Mouse (Mus musculus) layer of hippocampus, postnatal 10 days (tissue): ENCODE data around the gene Trpm2. TPM values are rescaled to one million over a fixed set of nuclear protein-coding genes. Genes with fewer than 3 reads are reported as not detected.

Experiments used
- total RNA-seq, 2 experiments: library from RNA; stranded (reverse); gene quantifications; 2 replicates each; pipeline ENCODE4 v1.2.3; 2021

Gene Trpm2
- total RNA-seq, 2 experiments from 2014 or later = 26.0 to 27.3 TPM

Other genes starting within 250 kb of the Trpm2 start
- gene Krtap12-1, start 250.0 kb downstream of the Trpm2 start, total RNA-seq = not detected
- gene Gm10100, start 244.1 kb downstream of the Trpm2 start, total RNA-seq = not detected
- gene Gm18596, start 227.9 kb downstream of the Trpm2 start, total RNA-seq = not detected
- gene Gm9736, start 219.2 kb downstream of the Trpm2 start, total RNA-seq = not detected
- not detected for gene Gm3233, start 210.9 kb downstream of the Trpm2 start, total RNA-seq
- not detected for gene Gm3238, start 199.2 kb downstream of the Trpm2 start, total RNA-seq
- gene Gm7138, start 193.6 kb downstream of the Trpm2 start, total RNA-seq = not detected
- not detected for gene Gm3250, start 188.0 kb downstream of the Trpm2 start, total RNA-seq
- not detected for gene Gm7137, start 182.4 kb downstream of the Trpm2 start, total RNA-seq
- not detected for gene Gm9639, start 175.5 kb downstream of the Trpm2 start, total RNA-seq
- not detected for gene Gm19668, start 171.4 kb downstream of the Trpm2 start, total RNA-seq
- gene Gm9507, start 158.7 kb downstream of the Trpm2 start, total RNA-seq = not detected
- not detected for gene Gm2696, start 155.9 kb downstream of the Trpm2 start, total RNA-seq
- not detected for gene Krtap10-4, start 143.5 kb downstream of the Trpm2 start, total RNA-seq
- gene Krtap10-10, start 134.6 kb downstream of the Trpm2 start, total RNA-seq = not detected
- gene Gm36176, start 123.8 kb downstream of the Trpm2 start, total RNA-seq = not detected
- gene Gm10318, start 117.7 kb downstream of the Trpm2 start, total RNA-seq = not detected
- not detected for gene Gm3285, start 108.6 kb downstream of the Trpm2 start, total RNA-seq
- 10 to 100 TPM; 19.2 to 20.6 TPM for gene Lrrc3, start 68.0 kb downstream of the Trpm2 start, total RNA-seq
- gene 1810043G02Rik, start 8.0 kb upstream of the Trpm2 start, total RNA-seq = 10 to 100 TPM; 32.7 to 42.5 TPM
- 100 to 1,000 TPM; 112 to 116 TPM for gene Pfkl, start 39.5 kb upstream of the Trpm2 start, total RNA-seq
- gene Dnmt3l, start 71.4 kb upstream of the Trpm2 start, total RNA-seq = not detected
- under 1 TPM; 0.36 to 0.50 TPM for gene Aire, start 73.0 kb upstream of the Trpm2 start, total RNA-seq
- gene Icosl, start 98.7 kb upstream of the Trpm2 start, total RNA-seq = 1 to 10 TPM; 2.6 to 3.5 TPM
- gene D10Jhu81e, start 199.2 kb upstream of the Trpm2 start, total RNA-seq = 10 to 100 TPM; 90.8 to 97.1 TPM
- 10 to 100 TPM; 18.1 to 21.0 TPM for gene Pwp2, start 214.6 kb upstream of the Trpm2 start, total RNA-seq